Mouse (Mus musculus) spleen, postnatal 10 days (tissue): ENCODE measurements around the gene Slc35c1.
"Not testable (repeated sequence)": the region's sequence is repeated elsewhere in the genome, so short reads cannot be mapped to it uniquely, and the experiment has no call there.

ENCODE experiments used
- DNase-seq, 2 experiments: peaks; one replicate each; pipeline ENCODE4 v3.0.0; 2021 to 2022; ENCODE audit warnings: low spot score in 2 of 2

Slc35c1 gene

DNA sequence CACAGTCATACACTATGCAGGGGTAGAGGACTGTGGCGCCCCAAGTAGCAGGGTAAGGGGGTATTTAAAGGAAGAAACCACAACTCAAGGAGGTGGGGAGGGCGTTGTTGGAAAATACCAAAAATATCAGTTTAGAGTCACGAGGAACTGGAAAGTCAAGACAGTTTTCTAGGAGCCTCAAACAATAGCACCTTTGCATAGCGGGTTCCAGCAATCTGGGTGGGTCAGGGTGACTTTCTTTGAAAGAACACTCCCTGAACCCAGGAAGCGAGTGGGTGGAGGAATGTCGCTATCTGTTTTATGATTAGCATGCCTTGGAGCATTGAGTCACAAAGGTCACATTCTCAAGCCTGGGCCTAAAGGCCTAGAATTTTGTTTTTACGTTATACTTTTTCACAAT lies 16.2 kb upstream of the Slc35c1 start:
- not testable (repeated sequence) for DNase-seq

DNA sequence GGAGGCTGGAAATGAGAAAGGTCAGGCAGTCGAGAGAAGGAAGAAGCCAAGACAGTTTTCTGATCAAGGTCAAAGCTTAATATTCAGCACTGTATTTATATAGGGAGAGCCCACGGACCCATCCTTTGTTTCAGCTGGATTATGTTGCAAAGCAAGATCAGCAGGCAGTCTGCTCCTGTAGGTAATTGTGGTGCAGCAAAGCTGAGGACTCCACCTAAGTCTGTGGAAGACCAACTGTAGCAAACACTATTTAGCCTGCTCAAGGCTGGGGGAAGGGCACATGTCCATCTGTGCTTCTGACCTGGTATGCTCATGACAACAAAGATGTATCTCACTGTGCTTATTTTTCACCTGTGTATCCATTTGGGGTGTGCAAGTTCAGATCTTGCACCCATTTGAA lies 15.4 kb upstream of the Slc35c1 start:
- DNase-seq: no peak

DNA sequence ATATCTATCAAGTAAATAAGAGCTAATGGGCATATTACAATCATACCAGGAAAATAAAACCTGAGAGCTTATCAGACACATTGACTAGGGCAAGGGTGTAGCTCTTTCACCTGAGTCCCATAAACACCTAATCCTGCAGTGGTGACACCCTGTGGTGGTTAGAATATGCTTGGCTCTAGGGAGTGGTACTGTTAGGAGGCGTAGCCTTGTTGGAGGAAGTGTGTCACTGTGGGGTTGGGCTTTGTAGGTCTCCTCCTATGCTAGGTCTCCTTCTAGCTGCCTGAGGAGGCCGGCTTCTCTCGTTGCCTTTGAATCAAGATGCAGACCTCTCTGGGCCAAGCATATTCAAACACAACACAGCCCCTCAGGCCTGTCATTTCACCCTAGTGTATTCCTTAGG lies 14.6 kb upstream of the Slc35c1 start:
- no peak for DNase-seq

DNA sequence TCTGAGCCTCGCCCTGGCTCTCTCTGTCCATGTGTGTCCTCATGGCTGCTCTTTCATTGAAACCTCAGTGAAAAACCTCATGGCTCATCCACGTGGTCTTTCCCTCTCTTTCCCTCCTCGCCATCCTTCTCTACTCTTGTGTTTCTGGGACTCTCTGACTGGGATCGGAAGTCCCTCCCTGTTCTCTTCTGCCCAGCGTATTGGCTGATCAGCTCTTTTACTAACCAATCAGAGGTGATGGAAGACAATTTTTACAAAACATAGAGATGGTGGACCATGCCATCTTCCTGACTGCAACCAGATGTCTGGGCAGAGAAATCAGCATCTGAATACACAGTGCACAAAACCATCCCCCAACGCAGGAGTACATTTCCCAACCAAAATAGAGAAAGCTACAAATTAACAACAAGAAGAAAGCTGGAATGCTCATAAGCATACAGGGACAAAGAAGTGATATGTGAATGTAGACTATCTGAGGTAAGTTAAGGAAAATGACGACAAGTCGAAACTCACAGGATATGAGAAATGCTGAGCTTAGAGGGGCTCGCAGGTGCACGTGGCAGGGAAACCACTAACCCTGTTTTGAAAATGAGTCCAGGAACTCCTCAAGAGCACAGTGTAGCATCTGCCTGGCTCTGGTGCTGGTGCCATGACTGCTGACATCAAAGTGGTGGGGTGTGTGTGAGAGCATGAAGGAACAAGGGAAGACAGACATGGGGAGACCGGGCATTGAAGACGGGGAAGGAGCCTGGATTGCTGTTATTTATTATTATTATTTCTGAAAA lies 11.7 kb upstream of the Slc35c1 start:
- DNase-seq: no peak

DNA sequence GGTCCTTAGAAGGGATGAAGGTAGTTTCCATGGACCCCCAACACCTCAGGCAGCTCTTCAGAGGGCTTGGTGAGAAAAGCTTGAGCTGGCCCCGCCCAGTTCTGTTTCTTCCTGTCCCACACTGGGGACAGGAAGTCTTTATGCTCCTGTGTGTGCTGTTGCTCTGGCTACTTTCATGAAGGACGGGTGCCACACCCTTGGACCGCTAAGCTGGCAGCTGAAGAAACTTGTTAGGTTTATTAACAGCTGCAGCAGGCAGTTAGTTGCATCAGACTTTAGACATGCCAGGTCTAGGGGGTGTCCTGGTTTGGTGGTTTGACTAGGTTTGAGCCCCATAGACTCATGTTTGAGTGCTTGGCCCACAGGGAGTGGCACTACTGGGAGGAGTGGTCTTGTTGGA lies 4.4 kb upstream of the Slc35c1 start:
- peak in 1 of 2 experiments; percentile 40 for DNase-seq

DNA sequence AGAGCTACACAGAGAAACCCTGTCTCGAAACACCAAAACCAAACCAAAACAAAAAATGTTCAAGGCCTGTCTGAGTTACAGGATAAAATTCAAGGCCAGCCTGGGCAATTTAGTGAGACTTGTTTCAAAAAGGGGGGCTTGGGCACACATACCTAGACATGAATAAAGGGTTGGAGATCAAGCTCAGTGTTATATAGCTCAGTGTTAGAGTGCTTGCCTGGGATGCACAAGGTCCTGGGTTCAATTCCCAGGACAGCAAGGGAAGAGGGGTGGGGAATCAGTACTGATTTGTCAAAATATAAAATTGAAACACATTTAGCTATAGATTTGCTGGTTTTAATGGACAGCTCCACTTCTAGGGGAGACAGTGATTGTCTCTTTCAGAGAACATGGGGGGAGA lies 877 bp upstream of the Slc35c1 start:
- no peak for DNase-seq

DNA sequence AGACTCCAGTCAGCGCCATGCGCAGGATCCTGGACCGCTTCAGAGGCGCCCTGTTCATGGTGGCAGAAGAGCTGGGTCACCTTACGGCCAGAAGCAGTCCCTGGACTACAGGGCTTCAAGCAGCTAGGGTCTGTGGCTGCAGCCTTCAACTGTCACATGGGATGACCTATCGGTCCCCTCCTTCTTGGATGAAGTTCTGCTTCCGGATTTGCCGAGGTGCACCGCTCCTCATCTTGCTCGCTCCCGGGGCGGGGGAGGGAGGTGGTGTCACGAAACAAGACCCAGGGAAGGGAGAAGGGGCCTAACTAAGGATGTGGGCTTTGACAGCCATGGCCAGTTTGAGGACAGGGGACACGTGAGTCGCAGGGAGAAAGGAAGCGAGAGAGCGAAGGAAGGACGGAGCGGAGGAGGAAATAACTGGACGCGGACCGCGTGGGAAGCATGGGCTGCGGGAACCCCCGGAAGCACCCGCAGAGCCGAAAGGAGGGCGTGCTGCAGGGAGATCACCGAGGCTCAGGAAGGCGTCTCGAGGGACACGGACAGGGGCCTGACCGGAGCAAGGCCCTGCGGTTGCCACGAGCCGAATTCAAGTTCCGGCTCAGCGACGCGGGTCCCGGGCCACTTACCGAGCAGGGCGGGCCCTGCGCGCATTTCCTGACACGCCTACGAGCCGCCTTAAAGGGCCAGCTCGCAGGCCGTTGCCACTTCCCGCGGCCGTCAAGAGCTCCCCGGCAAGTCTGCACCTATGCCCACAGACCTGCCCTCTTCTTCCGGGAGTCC lies 1.0 kb downstream of the Slc35c1 start:
- DNase-seq: peak; percentile 61 to 83

DNA sequence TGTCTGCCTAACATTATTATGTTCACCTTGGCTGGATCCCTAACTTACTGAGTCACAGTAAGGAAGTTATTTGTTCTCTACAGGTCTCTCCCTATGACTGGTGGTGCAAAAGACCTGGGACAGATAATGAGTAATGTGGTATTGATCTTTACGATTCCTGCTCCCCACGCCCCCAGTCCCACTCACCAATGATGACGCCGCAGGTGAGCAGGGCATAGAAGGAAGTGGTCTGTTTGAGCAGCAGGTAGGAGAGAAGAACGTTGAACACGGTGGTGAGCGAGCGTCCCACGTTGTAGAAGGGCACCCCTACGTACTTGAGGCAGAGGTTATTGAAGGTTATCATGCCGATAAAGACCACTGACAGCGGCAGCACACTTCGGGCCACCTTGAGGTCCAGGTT lies 1.9 kb downstream of the Slc35c1 start:
- no peak for DNase-seq

DNA sequence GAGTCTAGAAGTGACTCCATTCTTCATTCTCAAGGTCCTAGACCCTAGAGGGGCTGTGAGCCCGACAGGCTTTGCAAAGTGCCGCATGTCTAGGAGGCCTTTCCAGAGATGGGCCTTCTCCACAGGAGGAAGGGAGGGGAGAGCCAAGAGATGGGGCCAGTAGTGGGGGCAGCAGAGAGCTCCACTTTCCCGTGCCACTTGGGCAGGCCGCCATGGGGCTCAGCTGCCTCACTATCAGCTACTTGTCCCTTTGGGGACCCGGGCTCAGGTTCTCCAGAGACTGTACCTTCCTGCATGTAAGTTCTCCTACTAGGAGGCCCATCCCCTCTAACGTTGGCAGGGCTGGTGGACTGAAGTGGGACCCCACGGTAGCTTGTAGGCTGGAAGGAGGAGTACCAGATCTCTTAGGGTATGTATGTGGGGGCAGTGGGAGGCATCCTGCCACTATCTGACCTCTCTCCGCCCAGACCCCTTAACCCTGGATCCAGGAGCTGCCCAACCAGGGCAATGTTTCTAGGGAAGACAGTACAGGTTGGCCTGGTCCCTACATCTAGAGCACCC lies 3.3 kb downstream of the Slc35c1 start:
- DNase-seq: no peak

DNA sequence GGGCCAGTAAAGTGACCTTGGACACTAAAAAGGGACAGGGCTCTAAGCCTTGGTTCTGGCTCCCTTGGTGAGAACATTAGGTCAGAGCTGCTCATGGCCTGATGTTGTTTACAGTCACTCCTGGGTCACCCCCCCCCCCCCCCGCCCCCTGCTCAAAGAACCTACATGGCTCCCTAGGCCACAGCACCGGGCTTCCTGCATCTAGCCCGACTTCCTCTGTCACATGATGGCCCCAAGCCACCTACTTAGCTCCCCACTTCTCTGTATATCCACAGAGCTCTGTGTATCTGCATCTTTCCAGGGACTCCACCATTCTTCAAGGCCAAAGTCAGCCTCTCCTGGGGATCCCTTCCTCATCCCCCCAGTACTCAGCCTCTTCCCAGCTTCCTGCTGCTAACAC lies 4.6 kb downstream of the Slc35c1 start:
- no peak for DNase-seq

DNA sequence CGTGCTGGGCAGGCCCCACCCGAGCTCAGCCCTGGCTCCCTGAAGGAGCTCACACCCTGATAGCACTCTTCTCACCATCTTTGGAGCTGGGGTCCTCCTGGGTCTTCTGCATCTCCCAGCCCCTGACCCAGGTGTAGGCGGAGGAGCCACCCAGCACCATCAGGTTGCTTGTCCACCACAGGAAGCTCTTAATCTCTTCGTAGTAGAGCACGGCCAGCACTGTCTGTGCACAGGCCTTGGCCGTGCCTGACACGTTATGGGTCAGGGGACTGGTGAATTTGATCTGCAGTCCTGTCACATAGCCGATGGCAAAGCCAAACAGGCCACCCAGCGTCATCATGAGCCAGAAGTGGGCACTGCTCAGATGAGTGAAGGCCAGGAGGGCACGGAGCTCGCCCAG lies 6.2 kb downstream of the Slc35c1 start:
- DNase-seq: no peak

DNA sequence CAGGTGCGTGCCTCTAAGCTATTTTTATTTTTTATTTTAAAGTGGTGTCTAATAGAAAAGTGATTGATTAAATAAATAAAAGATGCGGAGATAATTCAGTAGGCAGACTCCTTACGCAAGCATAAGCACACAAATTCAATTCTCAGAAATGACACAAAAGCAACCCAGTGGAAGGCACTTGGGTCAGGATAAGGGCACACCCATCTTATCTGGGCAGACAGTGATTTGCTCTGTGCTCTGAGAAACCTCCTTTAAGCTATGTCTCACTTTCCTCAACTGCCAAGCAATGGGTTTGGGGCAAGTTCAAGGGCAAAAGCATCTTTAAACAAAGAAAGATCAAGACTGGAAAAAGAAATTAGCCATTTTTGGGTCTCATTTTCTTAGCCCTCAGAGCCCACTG lies 9.2 kb downstream of the Slc35c1 start:
- DNase-seq: no peak

DNA sequence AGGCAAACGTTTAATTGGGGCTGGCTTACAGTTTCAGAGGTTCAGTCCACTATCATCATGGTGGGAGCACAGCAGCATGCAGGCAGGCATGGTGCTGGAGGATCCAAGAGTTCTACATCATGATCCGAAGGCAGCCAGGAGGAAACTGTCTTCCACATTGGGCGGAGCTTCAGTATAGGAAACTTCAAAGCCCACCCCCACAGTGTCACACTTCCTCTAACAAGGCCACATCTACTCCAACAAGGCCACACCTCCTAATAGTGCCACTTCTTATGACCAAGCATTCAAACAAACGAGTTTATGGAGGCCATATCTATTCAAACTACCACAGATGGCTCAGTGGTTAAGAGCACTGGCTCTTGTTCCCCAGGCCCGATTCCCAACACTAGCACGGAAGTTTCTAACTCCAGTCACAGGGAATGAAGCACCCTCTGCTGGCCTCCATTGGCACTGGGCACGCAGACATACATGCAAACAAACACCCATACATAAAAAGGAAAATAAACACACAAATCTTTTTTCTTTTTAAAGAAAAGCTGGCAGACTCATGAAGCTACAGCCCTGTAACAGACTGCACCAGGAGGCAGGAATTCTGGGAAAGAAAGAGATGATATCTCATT lies 13.1 kb downstream of the Slc35c1 start:
- DNase-seq: no peak

DNA sequence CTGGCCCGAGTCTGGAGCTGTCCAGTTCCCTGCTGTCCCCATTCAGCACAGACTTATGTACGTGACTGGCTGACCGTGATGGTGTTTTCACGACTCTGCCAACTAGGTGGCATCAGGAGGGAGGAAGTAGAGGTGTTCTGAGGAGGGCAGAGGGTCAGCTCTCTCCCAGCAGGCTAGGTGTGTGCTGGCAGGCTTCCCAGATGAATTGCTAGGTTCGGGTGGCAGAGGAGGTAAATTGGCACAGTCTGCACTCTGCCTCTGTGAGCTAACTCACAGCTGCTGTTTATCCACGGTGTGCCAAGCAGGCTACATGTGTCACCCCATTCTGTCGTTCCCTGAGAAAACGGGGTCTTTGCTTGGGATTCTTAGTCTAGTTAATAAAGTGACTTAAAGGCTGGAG lies 13.7 kb downstream of the Slc35c1 start:
- DNase-seq: no peak

DNA sequence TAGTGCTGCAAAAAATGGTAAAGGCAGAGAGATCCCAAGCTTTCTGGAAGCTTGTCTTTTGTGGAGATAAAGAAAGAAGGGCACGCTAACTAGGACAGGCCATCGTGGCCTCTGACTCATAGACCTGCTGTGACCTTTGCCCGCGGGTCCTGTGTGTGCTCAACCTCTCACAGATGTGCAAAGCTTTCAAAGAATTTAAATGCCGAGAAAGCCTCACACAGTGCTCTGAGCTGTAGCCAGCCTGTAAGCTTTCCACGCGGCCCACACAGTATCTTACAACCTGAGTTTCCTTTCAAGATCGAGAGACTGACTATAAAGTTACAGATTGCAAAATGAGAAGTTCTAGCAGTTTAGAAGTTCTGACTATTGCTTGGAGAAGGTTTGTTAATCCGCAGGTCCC lies 14.4 kb downstream of the Slc35c1 start:
- no peak for DNase-seq

DNA sequence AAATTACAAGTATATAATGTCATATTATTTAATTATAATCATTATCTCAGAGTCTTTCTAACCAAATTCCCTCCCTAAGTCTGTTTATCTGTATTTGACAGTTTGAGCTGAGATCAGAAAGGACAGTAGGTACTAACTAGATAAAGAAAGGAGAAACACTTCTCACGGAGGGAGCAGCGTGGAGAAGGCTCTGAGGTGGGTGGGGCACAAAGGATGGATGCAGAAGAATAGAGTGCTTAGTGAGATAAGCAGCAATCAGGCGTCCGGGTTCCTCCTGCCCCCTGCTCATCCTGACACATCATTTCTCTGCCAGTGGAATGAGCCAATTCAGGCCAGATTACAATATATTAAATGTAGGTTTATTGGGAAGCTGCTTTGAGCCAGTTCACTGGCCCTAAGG lies 16.0 kb downstream of the Slc35c1 start:
- DNase-seq: no peak

DNA sequence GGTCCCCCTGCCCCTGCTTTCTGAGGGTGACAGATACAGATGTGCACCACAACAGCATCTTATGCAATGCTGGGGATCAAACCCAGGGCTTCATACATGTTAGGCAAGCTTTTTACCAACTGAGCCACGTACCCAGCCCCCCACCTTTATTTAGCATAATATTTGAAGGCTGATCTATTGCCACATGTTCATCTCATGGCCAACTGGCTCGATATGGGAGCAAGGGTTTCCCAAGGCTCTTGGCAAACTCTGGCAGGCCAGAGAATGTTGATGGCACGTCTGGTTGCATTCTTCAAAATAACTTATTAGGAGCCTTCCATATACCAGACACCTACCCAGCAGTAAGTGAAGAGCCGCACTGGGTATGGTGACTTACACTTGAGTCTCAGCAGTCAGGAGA lies 17.0 kb downstream of the Slc35c1 start:
- DNase-seq: no peak

DNA sequence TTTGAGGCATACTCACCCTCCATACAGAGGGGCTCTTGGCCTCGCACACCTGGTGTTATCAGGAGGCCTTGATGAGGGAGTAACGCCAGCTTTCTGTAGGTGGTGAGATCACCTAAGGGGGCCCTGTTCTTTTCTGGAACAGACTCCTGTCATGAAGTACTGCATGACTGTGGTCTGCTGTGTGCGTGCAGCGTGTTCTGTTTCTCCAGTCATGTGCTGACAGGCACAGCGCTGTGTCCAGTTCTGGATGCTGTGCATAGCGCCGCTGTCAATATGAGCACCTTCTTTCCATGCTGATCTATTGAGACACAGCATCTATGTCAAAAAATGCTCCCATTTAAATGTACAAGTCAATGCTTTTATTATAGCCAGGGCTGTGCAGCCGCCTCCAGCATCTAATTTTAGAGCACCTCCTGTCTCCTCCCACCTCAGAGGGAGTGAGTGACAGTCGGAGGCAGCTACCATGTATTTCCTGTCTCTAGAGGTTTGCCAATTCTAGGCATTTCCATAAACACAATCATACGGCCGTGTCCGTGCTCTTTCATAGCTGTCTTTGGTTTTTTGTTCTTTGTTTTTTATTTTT lies 17.8 kb downstream of the Slc35c1 start:
- no peak for DNase-seq

DNA sequence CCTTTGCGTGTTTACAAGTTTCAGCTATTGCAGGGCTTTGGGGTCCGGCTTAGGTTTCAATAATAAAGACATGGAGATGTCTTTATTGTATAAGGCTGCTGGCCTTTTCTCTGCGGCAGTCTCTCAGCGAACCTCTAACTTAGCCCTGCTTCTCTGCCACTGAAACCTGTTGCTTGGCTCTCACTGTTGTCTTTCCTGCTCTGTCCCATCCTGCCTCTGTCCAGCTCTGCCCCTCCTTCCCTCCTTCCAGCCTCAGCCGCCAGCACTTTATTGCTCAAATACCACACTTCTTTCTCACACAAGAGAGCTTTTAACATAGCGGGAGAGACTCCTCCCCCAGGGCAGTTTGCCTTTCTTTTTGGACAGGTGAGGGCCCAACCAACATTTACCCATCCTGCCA lies 19.9 kb downstream of the Slc35c1 start:
- DNase-seq: no peak

DNA sequence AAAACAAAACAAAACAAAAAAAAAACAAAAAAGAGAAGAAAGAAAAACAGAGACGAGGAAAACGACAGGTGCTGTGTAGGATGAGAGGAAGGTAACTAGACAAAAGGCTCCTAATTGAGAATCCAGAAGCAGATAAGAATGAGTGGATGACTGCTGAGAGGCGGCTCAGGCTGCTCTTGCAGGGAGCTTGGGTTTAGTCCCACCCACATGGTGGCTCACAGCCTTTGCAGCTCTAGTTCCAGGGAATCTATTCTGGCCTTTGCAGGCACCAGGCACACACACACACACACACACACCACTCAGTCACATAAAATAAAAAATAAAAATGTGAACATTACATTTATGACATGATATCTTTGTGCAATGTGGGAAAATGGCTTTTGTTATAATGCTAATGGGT lies 21.8 kb downstream of the Slc35c1 start:
- DNase-seq: no peak

DNA sequence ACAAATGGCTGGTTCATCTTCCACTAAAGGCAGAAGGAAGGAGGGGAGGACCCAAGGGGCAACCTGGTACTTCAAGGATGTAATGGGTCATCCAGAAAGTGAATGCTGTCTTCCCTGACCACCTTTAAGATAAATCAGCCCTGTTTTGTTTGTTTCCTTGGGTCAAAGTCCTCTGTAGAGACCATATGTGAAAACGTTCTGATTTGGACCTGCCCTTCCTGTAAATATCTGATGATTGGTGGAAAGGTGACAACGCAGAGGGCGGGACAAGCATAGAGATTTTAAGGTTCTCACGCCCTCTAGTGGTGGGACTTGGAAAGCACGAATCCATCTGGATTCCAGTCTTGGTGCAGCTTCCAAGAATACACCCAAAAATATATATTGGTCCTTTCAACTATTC lies 22.5 kb downstream of the Slc35c1 start:
- DNase-seq: peak; percentile 47 to 76

DNA sequence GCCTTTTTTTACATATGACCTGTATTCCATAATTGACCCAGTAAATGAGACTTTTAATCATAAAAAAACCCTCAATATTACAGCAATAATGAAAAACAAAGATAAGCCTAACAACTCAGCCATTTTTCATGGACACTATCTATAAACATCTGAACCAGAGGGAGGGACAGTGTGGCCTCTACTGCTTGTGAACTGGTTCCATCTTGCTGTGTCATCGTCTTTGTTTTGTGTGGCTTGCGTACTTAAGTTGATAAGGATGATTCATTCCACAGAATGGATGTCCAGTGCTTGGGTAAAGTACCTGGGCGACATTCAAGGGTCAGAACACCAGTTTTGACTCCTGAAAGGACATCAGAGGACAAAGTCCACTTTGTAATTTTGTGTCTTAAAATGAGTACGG lies 23.0 kb downstream of the Slc35c1 start:
- no peak for DNase-seq
